Mouse (Mus musculus) liver, embryonic 14.5 days (tissue): Measurements from ENCODE around the gene Atg16l2. TPM values are rescaled to one million over a fixed set of nuclear protein-coding genes. Genes with fewer than 3 reads are reported as not detected.

Source experiments
- ATAC-seq: fragments of 200-750 bp; cut with Nextera tagmentation; 2 replicates; pipeline ENCODE4 v1.8.0; 2017; ENCODE audit warnings: moderate number of reproducible peaks, mild to moderate bottlenecking, moderate library complexity; ENCODE audit not compliant: insufficient read depth
- DNase-seq, 3 experiments: peaks; one replicate each; pipeline ENCODE4 v3.0.0-alpha.2; 2012 to 2013; ENCODE audit warnings: low read depth in 3 of 3, low spot score in 3 of 3
- H3K27ac ChIP-seq: fragments of 300-500 bp; sonication (generic); 2 replicates; pipeline ENCODE4 v1.5.1; 2014; ENCODE audit warnings: moderate library complexity, mild to moderate bottlenecking, control low read depth, inconsistent platforms
- H3K27me3 ChIP-seq: fragments of 300-500 bp; sonication (generic); 2 replicates; pipeline ENCODE4 v1.6.1; 2014; ENCODE audit warnings: mild to moderate bottlenecking, low read length, moderate library complexity; ENCODE audit not compliant: control insufficient read depth, insufficient read depth
- H3K36me3 ChIP-seq: fragments of 300-500 bp; sonication (generic); replicated peaks from 2 replicates; pipeline ENCODE4 v1.6.1; 2014; ENCODE audit warnings: low read depth; ENCODE audit not compliant: control insufficient read depth, insufficient read depth
- H3K4me1 ChIP-seq, 2 experiments: fragments of 200-500 bp in 1 of 2; fragments of 300-500 bp in 1 of 2; sonication (generic) in 1 of 2; replicated peaks; 2 replicates each; pipeline ENCODE4 v1.6.1; 2012 to 2014; ENCODE audit warnings: antibody characterized with exemption in 1 of 2, inconsistent platforms in 1 of 2, low read length in 1 of 2; ENCODE audit not compliant: control insufficient read depth in 2 of 2, insufficient read depth in 2 of 2
- H3K4me2 ChIP-seq: fragments of 300-500 bp; sonication (generic); 2 replicates; pipeline ENCODE4 v1.6.1; 2014; ENCODE audit warnings: low read depth, mild to moderate bottlenecking, control low read depth, moderate library complexity
- H3K4me3 ChIP-seq, 2 experiments: fragments of 200-500 bp in 1 of 2; fragments of 300-500 bp in 1 of 2; sonication (generic) in 1 of 2; 2 replicates each; pipeline ENCODE4 v1.5.1; 2012 to 2014; ENCODE audit warnings: low read depth in 2 of 2, low read length in 2 of 2, mild to moderate bottlenecking in 2 of 2, control low read depth in 1 of 2, inconsistent platforms in 1 of 2, moderate library complexity in 1 of 2; ENCODE audit not compliant: insufficient read depth in 1 of 2
- H3K9ac ChIP-seq: fragments of 300-500 bp; sonication (generic); replicated peaks from 2 replicates; pipeline ENCODE4 v1.6.1; 2014; ENCODE audit warnings: mild to moderate bottlenecking, control low read depth, moderate library complexity
- H3K9me3 ChIP-seq: fragments of 300-500 bp; sonication (generic); 2 replicates; pipeline ENCODE4 v1.6.1; 2016; ENCODE audit warnings: low read length, mixed read lengths; ENCODE audit not compliant: control insufficient read depth
- CTCF ChIP-seq: IDR thresholded peaks from 2 replicates; pipeline ENCODE4 v1.5.1; 2016; ENCODE audit warnings: antibody characterized with exemption, low read depth, control low read depth
- EP300 ChIP-seq: IDR thresholded peaks from 2 replicates; pipeline ENCODE4 v1.6.1; 2016; ENCODE audit warnings: antibody characterized with exemption, low read depth
- WGBS: fragments of 180-500 bp; shearing (Covaris S2); extraction: QIAGEN DNeasy Blood & Tissue Kit; methylation state at CpG from one replicate; pipeline ENCODE4 v1.1.7; 2014; ENCODE audit not compliant: insufficient replicate concordance; 5-methylcytosine and 5-hydroxymethylcytosine counted together
- polyA plus RNA-seq, 2 experiments: library from polyadenylated mRNA; depleted of rRNA in 1 of 2; stranded (reverse) in 1 of 2; unstranded in 1 of 2; fragments of >200 nt; fragmentation: Nextera tagmentation in 1 of 2; extraction: Ambion mirVana in 1 of 2; gene quantifications; 2 replicates each; pipeline versions ENCODE4 v1.2.1 to v1.2.3; 2012 to 2014

Gene Atg16l2
- polyA plus RNA-seq, 2 experiments: 1.8 to 3.1 TPM

DNA sequence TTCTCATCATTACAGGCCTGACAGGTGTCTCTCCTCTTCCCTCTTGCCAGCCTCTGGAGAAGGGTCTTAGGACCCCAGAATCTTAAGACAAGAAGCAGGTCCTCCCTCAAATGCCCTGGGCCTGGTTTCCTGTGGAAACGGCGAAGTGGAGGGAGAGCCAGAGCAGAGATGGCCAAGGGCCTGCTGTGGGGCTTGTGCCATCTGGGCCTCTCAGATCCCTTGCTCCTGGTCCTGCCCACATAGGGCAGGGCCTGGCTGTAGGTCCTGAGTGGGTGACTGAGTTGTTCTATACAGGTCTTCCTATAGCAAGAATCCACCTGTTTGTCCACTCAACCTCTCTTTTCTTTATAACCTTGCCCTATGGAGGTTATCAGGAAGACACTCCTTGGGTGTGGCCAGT is 33.2 kb upstream of the Atg16l2 start:
- H3K9ac ChIP-seq: no peak overlapping the region
- H3K4me3 ChIP-seq: no peak overlapping the region
- no peak overlapping the region for H3K27ac ChIP-seq
- no peaks in the 10 kb centered on the region for H3K9me3 ChIP-seq
- H3K4me2 ChIP-seq: no peak overlapping the region
- DNase-seq (no peak), ATAC-seq (no peak)
- H3K27me3 ChIP-seq: no peaks in the 10 kb centered on the region
- WGBS: 75% methylated on average over 2 of the region's 2 CpGs
- H3K4me1 ChIP-seq: peaks cover 7 to 13% of the 10 kb centered on the region in 2 experiments
- TF ChIP-seq CTCF: no peak
- no peak for TF ChIP-seq EP300
- no peaks in the 10 kb centered on the region for H3K36me3 ChIP-seq

DNA sequence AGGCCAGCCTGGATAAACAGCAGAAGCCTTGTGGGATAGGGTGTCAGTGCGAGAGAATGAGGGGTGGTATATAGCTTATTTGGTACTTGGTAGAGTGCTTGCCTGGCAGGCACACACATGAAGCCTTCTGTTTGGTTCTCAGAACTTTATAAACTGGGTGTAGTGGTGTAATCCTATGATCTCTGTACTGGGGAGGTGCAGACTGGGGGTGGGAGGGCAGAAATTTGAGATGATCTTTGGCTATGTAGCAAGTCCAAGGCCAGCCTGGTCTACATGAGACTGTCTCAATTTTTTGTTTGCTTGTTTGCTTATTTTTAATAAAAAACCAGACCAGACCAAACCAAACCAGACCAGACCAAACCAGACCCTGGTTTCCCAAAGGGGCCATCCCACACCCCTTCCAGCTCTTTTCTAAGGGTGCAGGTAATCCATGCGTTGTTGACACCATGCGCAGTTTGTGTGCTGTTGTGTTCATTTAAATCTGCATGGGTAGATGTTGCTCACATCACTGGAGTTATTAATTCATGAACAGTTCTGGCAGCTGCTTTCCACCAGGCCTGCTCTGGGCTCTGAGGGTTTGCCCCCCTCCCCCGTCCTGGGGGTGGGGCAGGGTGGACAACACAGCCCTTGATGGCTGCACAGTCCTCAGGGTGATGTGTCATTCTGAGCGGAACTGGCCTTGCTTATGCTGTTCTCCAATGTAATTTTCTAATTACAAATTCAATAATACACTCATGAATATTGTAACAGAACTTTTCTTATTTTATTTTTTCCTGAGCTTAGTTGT is 30.2 kb upstream of the Atg16l2 start:
- 82% methylated on average over 5 of the region's 5 CpGs for whole genome bisulfite sequencing
- Histone ChIP-seq H3K27ac (no peak overlapping the region), H3K36me3 (no peaks in the 10 kb centered on the region; the same call in 1 of the 2 replicates), H3K4me2 (no peak overlapping the region), H3K4me1 (peaks cover 7 to 14% of the 10 kb centered on the region in 2 experiments), H3K9me3 (no peaks in the 10 kb centered on the region), H3K9ac (no peak overlapping the region), H3K27me3 (no peaks in the 10 kb centered on the region), H3K4me3 (no peak overlapping the region)
- no peak for TF ChIP-seq EP300
- no peak for TF ChIP-seq CTCF
- no peak for ATAC-seq
- DNase-seq: no peak

- H3K4me3 ChIP-seq: no peak overlapping the region
- H3K4me1 ChIP-seq: peaks cover 7 to 16% of the 10 kb centered on the region in 2 experiments
- no peaks in the 10 kb centered on the region; the same call in 1 of the 2 replicates for H3K36me3 ChIP-seq
- H3K27me3 ChIP-seq: no peaks in the 10 kb centered on the region
- 65% methylated on average over 4 of the region's 4 CpGs for WGBS
- no peaks in the 10 kb centered on the region for H3K9me3 ChIP-seq
- ATAC-seq: no peak
- no peak overlapping the region for H3K27ac ChIP-seq
- H3K9ac ChIP-seq: no peak overlapping the region
- no peak for DNase-seq
- TF ChIP-seq EP300: no peak
- no peak for TF ChIP-seq CTCF
- no peak overlapping the region for H3K4me2 ChIP-seq
These were observed 28.8 kb upstream of the Atg16l2 start for GRCm38 (mm10) chr7:101330841-101331173.

DNA sequence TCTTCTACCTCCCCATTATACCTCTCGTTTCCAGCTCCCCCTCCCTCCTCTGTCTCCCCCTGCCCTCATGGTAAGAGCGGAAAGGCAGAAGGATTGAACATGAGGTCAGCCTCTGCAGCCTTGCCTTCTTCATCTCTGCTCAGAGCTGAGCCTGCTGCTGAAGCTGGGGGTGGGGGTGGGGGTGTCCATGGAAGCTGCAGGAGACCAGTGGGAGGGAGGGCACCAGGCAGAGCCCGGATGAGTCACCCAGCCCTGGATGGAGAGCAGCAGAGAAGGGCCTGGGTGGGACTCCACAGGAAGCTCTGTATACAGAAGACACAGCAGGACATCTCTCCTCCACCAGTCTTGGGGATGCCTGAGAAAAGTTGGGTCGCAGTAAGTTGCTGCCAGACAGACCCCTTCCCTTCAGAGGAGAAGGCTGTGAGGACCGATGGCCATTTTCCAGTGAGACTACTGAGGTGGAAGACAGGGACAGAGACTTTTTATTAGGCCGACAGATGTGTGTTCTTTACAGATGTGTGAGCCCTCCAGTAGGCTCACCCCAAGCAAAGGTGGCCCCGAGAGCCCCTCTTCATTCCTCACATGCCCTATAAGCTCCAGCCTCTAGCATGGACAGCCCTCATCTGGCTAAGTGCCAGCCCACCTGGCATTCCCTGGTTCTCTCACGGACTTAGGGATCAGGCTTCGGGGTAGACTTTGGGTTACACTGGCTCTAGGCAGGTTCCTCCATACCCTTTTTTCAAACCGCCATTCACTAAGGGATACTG is 28.2 kb upstream of the Atg16l2 start:
- Histone ChIP-seq H3K4me3 (no peak overlapping the region), H3K27me3 (no peaks in the 10 kb centered on the region), H3K9ac (no peak overlapping the region), H3K4me2 (no peak overlapping the region), H3K27ac (no peak overlapping the region), H3K9me3 (no peaks in the 10 kb centered on the region), H3K36me3 (no peaks in the 10 kb centered on the region; the same call in 1 of the 2 replicates), H3K4me1 (peaks cover 3 to 12% of the 10 kb centered on the region in 2 experiments)
- ATAC-seq (no peak), DNase-seq (no peak)
- no peak for TF ChIP-seq CTCF
- TF ChIP-seq EP300: no peak
- WGBS: 73% methylated on average over 10 of the region's 10 CpGs

DNA sequence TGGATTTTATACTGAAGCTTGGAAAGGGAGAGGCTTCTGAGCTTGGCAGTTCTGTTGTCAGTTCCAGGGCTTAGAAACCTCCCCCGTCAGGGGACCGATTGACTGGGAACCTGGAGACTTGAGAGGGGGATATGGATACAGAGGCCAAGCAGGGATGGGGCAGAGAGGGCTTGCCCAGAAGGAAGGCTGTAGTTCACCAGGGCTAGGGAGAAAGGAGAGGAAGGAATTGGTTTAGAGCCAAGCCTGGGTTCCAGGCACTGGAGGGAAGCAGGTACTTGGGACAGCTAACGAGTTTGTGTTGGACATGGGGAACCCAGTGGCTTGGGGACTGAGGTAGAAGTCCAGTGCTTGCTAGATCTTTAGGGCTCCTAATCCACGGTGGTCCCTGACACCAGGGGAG is 27.6 kb upstream of the Atg16l2 start:
- 81% methylated on average over 4 of the region's 4 CpGs for WGBS
- Histone ChIP-seq H3K4me3 (no peak overlapping the region), H3K27ac (no peak overlapping the region), H3K9me3 (no peaks in the 10 kb centered on the region), H3K9ac (no peak overlapping the region), H3K27me3 (no peaks in the 10 kb centered on the region), H3K4me1 (peaks cover 0 to 8% of the 10 kb centered on the region in 2 experiments; a peak in 1 of 4 replicates), H3K36me3 (no peaks in the 10 kb centered on the region; the same call in 1 of the 2 replicates), H3K4me2 (no peak overlapping the region)
- DNase-seq (no peak), ATAC-seq (no peak)
- TF ChIP-seq EP300 (no peak), CTCF (no peak)
